Mouse (Mus musculus) left cerebral cortex, adult 8-10 months (tissue): ENCODE measurements at regions not wholly inside any gene's neighbourhood (a gene's known extent, or its start where the extent isn't known, plus 50 kb on each side); places are given as distances from the start of the nearest gene placed in this dataset.
A peak's percentile ranks its signal among the peaks of the same experiment; 100 is the strongest.

Experiments
- DNase-seq, 2 experiments: peaks; one replicate each; pipeline ENCODE4 v3.0.0; 2022; ENCODE audit warnings: low spot score in 2 of 2

DNA sequence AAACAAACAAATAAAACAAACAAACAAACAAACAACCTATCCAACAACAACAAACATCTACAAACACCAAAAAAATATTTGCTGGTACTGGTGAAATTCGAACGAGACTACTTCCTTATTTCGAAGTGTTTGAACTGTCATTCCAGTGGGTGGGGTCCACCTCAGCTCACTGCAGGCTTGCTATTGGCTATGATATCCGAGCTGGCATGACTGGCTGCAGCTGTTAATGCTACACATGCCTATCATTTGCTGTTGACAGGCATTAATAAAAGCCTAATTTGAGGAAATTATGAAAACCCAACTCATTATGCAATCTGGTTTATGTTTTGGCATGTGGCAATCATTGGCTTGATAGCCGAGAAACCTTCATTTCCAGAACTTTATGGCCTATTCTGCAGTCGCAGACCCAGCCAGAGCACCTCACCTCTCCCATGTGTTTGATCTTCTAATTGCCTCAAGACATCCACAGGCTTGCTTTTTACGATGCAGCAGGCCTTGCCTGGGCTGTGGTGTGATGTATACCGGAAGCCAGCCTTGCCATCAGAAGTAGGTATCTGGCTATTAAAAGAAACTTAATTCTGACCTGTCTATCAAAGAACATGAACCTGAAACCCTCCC is 283.3 kb upstream of the Nr2f2 start:
- DNase-seq, result no peak

DNA sequence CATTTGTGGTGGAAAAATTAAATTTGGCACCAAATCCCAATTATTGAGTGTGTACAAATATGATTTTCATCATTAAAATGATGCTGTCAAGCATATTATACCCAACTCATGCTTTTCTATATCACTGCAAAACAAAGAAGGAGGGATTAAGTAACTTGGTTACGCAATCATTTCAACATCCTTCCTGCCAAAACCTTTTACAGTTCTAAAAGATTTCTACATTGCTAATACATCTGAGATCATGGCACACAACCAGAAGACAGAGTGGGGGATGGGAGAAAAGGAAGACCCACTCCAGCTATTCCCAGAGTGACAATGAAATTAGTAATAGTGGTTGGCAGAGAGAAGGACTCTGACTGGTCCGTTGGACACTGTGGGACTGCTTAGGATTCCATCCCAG is 280.3 kb upstream of the Nr2f2 start:
- DNase-seq, result no peak

DNA sequence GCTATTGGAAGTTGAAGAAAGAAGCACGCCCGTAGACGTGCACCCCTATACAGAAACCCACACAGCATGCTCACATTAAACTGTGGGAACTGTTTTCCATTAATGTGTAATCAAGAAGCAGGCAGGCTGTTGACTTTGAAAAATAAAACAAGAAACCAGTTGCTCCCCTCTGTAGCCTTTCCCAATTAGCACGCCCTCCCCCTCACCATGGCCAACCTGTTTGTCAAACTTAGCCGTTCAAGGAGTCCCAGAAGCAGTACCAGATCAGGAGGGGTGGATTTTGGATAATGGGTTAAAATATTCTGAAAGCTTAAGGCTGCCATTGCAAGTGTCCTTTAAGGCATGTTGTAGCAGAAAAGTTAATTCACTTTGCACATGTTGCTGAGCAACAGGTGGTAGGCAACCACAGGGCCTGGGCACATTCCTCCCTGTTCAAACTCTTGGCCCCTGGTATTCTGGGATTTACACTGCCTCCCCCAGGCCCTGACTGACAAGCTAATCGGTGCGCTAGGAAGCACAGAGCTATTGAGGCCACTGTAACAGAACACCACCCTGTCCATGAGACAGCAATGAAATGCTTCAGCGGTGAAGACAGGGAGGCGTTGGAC is 277.3 kb upstream of the Nr2f2 start:
- DNase-seq, result no peak

DNA sequence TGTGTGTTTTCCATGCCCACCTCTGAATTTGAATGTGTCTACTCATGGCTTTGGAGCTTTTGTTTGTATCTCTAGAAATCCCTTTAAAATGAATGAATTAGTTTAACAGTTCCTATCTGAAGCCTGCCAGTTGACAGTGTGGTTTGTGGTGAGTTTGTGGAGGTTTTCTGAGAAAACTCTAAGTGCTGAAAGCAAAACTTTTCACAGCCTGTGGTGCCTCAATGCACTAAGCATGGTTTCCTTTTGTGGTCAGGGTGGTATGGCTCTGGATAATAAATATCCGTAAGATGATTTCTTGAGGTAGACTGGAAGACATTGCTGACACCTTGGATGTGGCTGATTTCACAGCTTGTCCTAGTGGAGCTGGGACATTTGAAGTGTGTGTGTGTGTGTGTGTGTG is 276.5 kb upstream of the Nr2f2 start:
- DNase-seq, result no peak

DNA sequence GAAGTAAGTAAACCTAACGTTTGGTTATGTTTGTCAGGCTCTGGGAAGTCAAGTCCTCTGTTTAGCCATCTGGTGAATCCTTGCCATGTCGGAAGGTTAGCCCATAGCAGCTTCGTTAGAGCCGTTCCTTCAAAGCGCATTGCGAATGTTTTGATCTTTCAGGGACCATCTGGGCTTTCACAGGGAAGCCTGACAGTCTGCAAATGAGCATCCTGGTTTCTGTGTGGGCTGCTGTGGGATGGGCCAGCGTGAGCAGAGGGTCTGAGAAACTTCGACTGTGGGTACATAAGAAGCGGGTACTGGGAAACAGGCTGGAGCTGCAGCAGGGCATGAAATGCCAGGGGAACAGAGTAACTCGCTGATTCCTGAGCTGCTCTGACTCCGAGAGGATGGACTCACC is 274.7 kb upstream of the Nr2f2 start:
- DNase-seq, result no peak

DNA sequence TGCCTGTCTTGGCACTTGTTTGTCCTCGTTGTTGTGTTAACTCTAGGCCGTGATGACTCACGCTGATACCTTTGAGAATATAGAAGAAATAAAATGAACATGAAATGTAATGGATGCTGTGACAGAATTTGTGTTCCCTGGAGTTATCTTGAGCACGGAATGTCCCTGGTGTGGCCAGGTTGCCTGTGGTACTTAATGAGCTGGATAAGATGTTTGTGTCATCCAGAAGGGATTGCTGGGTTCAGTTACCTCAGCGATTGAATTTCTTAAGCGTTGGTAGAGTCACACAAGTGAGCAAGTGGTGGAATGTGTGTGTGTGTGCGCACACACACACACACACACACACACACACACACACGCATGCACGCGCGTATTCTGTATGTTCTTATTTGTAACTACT is 274.0 kb upstream of the Nr2f2 start:
- no peak for DNase-seq

DNA sequence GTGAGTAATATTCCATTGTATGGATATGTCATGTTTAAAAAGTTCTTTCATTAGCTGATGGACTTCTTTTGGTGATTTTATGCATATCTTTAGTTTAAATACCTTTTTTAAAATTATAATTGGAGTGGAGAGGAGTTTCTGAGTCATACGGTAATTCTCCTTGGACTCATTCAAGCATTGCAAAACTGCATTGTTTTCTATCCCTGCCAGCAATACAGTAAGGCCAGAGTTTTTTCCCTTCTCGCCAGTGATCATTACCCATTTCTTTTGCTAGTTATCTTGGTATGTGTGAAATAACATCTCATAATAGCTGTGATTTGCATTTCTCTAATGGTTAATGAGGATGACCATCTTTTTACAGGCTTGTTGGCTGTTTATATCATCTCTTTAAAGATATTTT is 271.6 kb upstream of the Nr2f2 start:
- DNase-seq, result no peak

DNA sequence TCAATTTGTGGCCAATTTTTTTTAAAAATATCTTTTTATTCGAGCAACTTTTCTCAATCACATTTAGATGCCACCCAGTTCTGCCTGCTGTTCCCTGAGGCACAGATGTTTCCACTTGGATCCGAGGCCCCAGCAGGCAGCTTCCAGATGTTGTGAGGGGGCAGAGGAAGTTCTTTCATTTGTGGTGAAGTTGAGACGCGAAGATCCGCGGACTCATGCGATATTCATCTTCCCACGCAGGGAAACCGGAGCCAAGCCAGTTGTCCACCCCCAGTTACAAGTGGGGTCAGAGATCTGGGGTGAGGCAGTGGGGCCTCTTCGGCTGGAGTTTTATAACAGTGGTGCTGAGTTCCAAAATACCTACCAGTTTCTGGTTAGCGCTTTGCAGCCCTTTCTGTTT is 267.5 kb upstream of the Nr2f2 start:
- DNase-seq, result no peak

DNA sequence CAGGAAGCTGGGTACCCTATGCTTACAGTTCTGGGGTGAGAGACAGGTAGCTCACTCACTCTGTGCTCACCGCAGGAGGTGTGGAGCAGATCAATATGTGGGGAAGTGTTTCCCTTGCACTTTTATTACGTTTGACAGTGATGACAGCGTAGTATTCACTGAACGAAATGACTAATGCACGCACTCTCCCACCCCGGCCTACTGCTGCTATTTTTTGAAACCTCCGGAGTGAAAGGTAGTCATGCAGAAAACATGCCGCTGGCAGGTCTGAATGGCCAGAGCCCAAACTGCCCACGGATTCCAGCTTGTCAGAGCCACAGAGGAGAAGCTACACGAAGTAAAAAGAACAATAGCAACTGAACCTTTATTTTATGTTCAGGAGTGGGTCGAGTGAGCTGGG is 267.0 kb upstream of the Nr2f2 start:
- peak in 1 of 2 experiments; percentile 23 for DNase-seq

DNA sequence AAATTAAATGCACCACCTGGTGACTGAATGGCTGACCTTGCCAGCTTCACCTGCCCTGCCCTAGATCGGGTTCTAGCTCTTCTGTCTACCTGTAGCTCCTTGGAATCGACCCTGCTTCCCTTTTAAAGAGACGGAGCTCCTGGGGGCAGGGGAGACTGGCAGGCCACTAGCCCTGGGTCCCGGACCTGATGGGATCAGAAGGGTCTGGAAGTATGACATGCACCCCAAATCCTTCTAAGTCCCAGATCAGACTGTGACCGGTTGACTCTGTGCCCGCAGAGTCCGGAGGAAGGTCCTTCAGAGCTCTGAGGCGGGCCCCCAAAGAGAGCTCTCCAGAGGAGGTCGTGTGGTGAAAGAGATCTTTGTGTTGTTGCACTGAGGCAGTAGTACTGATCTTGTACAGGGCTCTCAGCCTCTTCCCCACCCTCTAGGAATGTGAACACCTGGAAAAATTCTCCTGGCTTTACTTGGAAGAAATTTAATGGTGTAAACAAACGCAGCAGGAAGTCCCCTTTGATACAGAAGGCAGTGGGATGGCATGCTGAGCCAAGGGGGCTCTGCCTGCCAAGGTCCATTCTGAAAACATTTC is 259.2 kb upstream of the Nr2f2 start:
- DNase-seq, result no peak

DNA sequence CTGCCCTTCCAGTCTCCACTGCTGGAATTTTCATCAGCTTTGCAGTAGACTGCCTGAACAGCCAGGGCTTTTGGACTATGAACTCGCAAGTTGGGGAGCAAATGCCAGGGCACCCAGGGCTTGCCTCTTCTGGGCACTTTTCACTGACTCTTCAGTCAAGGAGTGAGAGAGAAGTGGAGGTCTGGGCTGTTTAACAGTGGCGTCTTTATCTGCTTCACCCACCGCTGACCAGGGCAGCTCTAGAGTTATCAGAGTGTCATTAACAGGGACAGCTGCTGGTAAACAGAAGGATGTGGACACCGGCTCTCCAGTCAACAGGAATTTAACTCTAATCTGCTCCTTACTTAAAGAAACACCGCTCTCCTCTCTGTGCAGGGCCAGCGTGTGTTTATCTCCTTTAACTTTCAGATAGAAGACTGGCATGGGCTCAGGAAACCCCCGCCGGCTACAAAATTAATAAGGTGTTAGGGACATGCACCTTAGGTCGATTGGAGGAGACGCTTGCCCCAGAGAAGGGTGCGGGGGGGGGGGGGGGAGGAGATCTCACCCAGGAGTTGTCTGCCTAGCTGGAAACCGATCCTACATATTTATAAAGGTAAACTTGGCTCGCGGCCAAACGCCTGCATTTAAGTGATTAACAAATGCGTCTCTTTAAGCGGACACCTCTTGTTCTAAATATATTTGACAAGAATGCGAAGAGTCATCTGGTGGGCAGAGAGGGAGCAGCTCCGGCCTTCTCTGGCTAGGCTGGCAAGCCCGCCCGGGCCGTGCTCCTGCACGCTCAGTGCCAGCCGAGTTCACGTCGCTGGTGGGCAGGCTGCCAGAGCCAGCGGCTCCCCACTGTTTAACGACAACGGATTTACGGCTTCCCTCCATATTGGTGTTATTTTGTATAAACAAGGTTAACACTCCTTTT is 258.4 kb upstream of the Nr2f2 start:
- DNase-seq, result no peak

DNA sequence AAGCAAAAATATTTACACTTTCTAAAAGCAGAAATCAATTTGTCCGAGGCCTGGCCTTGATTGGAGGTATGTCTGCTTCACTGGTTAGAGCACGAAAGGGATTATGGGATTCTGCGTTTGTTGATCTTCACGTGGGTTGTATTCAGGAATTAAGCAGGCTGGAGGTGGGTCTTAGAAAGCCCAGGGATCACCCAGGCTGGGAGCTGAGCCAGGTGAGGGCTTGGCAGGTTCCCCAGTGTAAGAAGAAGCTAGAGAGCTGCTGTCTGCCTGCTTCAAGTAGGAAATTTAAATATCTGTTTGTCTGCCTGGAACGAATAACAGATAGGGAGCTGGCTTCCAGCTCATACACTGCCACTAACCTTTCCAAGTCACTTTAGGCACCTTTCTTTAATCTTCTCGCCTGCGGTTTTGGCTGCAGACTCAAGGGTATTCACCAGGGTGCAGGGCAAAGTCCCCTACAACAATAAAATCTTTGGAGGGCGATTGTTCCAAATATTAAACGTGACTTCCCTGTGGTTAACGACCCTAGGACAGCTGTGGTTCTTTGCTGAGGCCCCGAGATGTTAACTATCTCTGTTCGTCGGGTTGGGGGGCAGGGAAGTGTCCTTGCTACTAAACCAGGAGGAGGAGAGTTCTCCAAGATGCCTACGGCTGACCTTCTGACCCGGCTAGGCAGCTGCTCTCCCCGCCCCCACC is 257.6 kb upstream of the Nr2f2 start:
- DNase-seq, result no peak

DNA sequence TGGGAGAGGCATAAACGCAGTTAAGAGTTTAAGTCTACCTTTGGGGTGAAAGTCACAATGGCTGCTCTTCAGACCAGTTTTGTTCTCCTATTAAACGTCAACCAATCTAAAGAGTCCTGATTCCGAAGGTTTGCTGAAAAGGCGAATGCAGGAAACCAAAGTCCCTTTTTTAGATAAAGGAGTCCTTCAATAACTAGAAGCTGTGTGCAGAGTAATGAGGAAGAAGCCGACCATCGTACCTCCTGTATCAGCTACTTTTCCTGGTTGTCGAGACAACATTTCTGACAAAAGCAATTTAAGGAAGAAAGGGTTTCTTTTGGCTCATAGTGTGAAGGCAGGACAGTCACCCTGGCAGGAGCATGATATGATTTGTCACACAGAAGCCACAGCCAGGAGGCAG is 252.9 kb upstream of the Nr2f2 start:
- DNase-seq, result no peak

DNA sequence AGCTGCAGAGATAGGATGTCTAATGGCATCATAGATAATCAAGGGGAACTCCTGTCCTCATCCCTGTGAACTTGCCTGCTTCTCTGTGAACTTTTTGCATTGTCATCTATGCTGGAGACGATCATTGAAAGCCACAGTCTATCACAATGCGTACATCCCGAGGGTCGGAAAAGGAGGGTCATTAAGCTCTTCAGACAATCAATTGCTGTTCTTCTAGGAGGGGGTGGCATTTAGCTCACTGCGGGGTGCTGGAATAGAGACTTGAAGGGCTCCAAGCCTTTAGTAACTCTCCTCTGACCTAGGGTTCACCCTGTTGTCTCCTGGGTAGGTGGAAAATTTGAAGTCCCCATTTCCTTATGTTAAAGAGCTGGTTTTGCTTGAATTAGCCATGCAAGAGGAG is 251.7 kb upstream of the Nr2f2 start:
- DNase-seq, result no peak

DNA sequence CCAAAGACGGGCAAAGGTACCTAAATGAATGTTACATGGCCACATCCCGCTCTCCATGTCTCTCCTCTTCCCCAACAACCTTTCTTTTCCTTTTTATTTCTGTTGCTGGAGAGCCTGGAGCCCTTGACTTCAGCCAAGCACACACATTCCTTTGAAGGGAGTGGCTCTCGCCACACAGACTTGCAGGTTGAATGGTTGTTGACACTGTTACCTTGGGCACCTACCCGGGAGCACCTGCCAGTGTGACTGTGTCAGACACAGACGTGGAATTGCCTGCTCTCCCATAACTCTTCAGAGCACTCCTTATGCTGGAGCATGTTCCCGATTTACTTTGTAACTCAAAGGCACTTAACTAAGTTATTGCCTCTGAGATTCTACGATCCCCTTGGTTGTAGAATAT is 240.0 kb upstream of the Nr2f2 start:
- no peak for DNase-seq

DNA sequence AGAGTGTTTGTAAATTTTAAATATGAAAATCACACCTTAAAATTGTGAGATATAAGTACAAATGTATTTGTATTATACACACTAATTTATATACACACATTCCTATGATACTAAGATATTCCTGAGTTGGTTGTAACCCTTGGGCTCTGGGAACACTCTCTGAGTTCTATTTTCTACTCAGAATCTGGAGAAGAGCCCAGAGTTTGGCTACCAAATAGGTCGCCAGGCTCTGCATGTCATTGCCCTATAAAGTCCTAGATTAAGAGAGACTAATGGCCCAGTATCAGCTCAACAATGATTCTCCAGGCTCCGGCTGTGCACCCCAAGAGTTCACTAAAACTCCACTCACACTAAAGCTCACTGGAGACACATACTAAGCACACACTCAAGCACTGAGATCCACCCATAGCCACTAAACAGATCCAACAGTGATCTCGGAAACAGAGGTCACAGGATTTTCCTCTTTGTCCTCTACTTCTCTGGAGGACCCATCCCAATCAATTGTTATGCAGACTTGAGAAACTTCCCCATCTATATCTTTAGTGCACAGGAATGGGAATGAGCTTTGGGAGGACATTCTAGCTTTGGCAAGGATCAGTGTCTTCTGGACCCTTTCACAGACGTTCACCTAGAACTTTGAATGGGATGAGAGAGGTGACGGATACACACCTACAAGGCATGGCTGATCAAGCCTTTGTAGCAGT is 238.1 kb upstream of the Nr2f2 start:
- no peak for DNase-seq

DNA sequence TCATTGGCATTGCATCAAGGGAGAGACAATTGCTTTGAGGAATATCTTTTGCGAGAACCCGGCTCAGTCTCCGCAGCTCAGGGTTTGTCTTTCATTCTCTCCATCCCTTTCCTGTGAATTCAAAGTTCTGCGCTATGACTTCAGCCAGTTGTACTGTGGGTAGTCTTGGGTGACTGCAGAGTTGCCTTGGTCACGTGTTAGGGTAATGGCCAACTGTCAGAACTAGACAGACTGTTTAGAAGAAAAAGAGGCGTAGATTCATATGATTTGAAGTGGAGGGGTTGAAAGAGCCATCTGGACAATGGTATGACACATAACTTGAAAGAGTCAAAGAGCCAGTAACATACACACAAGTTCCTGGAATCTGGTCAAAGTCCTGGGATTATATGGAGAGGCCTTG is 226.5 kb upstream of the Nr2f2 start:
- DNase-seq, result no peak

DNA sequence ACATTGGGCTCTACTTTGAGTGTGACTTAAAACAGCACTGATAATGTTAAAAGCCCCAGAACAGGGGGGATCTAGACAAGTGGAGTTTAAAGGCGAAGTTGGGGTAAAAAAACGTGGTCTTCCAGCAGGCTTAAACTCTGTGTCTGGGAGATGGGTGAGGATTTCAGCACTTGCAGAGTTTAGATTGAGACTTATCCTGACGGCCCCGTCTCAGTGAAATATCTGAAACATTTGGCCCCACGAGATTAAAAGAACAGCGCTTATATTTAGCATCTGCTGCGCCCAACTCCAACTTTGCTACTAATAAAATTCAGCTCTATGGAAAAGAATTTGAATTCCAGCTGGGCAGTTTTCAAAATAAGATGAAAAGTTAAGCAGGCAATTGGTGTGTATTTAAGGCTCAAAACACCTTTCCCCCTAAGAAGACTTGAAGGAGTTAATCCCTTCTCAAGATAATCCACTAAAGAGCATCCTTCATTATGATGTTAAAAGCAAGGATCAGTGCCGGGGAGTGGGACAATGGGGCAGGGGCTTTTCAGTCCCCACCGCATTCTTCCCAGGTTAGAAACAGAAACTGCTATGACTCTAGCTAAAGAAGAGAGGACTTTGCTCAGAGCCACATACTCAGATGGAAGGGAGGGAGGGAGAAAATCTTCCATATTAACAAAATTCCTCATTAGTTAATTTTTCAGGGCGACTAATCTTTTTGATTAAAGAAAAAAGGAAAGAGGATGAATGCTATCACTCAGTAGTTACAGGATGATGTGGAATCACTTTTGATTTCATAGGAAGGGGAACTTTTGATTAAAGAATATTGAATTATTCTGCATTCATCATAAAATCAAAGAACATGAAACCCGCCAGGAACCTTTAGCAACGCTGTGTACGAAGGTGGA is 225.1 kb upstream of the Nr2f2 start:
- no peak for DNase-seq

DNA sequence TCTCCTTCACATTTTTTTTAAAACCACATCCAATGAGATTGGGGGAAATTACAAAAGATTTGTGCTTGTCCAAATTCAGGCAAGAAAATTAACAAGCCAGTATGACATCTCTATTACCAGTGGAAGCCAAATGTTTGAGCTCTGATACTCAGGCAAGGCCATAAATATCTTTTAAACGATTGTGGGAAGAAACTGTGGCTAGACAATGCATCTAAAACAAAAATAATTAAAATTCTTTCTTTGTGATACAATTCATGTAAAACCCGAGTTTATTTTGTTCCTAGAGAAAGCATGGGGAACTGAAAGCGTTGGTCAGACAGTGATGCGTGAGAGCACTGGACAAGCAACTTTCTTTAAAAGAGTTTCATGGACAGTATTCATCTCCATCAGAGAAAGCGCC is 223.2 kb upstream of the Nr2f2 start:
- no peak for DNase-seq

DNA sequence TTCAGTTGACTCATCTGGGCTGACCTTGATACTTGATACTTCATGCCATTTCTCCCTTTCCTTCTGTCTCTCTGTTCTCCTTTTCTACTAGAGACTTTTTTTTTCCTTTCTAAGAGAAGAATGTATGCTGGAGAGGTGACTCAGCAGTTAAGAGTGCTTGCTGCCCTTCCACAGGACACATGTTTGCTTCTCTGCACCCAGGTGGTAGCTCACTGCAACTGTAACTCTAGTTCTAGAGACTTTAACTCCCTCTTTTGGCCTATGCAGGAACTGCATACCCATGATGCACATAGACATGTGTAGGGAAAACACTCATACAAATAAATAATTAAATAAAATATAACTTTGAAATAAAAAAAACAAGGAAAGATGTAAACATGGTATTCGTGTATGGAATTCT is 221.5 kb upstream of the Nr2f2 start:
- DNase-seq, result no peak
